Mouse (Mus musculus) forebrain, embryonic 16.5 days (tissue): ENCODE measurements around the gene 4930544D05Rik. TPM values are rescaled to one million over a fixed set of nuclear protein-coding genes. Genes with fewer than 3 reads are reported as not detected.

Source experiments
- ATAC-seq: fragments of 200-750 bp; cut with Nextera tagmentation; 2 replicates; pipeline ENCODE4 v1.8.0; 2017; ENCODE audit warnings: mild to moderate bottlenecking, moderate library complexity
- H3K27ac ChIP-seq: fragments of 300-500 bp; sonication (generic); 2 replicates; pipeline ENCODE4 v1.5.1; 2014; ENCODE audit warnings: low read length, control low read depth
- H3K27me3 ChIP-seq: fragments of 300-500 bp; sonication (generic); replicated peaks from 2 replicates; pipeline ENCODE4 v1.6.1; 2014; ENCODE audit warnings: low read length; ENCODE audit not compliant: control insufficient read depth, insufficient read depth
- H3K36me3 ChIP-seq: fragments of 300-500 bp; sonication (generic); 2 replicates; pipeline ENCODE4 v1.6.1; 2014; ENCODE audit not compliant: control insufficient read depth, insufficient read depth
- H3K4me1 ChIP-seq: fragments of 300-500 bp; sonication (generic); replicated peaks from 2 replicates; pipeline ENCODE4 v1.6.1; 2014; ENCODE audit warnings: low read length; ENCODE audit not compliant: control insufficient read depth, insufficient read depth
- H3K4me2 ChIP-seq: fragments of 300-500 bp; sonication (generic); 2 replicates; pipeline ENCODE4 v1.6.1; 2014; ENCODE audit warnings: mild to moderate bottlenecking, low read length, control low read depth
- H3K4me3 ChIP-seq: fragments of 300-500 bp; sonication (generic); replicated peaks from 2 replicates; pipeline ENCODE4 v1.5.1; 2014; ENCODE audit warnings: mild to moderate bottlenecking, low read length, control low read depth
- H3K9ac ChIP-seq: fragments of 300-500 bp; sonication (generic); replicated peaks from 2 replicates; pipeline ENCODE4 v1.6.1; 2014; ENCODE audit warnings: low read depth, low read length, control low read depth
- H3K9me3 ChIP-seq: fragments of 300-500 bp; sonication (generic); 2 replicates; pipeline ENCODE4 v1.6.1; 2016; ENCODE audit warnings: low read length; ENCODE audit not compliant: control insufficient read depth
- WGBS: fragments of 180-500 bp; shearing (Covaris S2); extraction: QIAGEN DNeasy Blood & Tissue Kit; methylation state at CpG from one replicate; pipeline ENCODE4 v1.1.7; 2014; 5-methylcytosine and 5-hydroxymethylcytosine counted together
- polyA plus RNA-seq: library from polyadenylated mRNA; unstranded; fragments of >200 nt; fragmentation: Nextera tagmentation; extraction: Ambion mirVana; gene quantifications from 2 replicates; pipeline ENCODE4 v1.2.1, GENCODE M21; 2015

Gene 4930544D05Rik
- polyA plus RNA-seq, 1 experiment from 2014 or later = not detected

GRCm38 (mm10) chr11:70580358-70580720 lies 35.3 kb upstream of the 4930544D05Rik start:
- H3K27me3 ChIP-seq = no peaks in the 10 kb centered on the region
- no peak overlapping the region for H3K27ac ChIP-seq
- ATAC-seq = no peak
- H3K9ac ChIP-seq = no peak overlapping the region
- no peak overlapping the region for H3K4me2 ChIP-seq
- WGBS = 51% methylated on average over 5 of the region's 5 CpGs
- no peak overlapping the region for H3K4me3 ChIP-seq
- no peaks in the 10 kb centered on the region for H3K36me3 ChIP-seq
- peaks cover 23% of the 10 kb centered on the region for H3K4me1 ChIP-seq
- H3K9me3 ChIP-seq = no peaks in the 10 kb centered on the region

GRCm38 (mm10) chr11:70580921-70581320 lies 34.7 kb upstream of the 4930544D05Rik start:
- Histone ChIP-seq H3K4me1 (peaks cover 29% of the 10 kb centered on the region), H3K27ac (no peak overlapping the region), H3K9ac (no peak overlapping the region), H3K27me3 (no peaks in the 10 kb centered on the region), H3K36me3 (no peaks in the 10 kb centered on the region), H3K4me2 (no peak overlapping the region), H3K4me3 (no peak overlapping the region), H3K9me3 (no peaks in the 10 kb centered on the region)
- no peak for ATAC-seq
- 74% methylated on average over 3 of the region's 3 CpGs for WGBS

GRCm38 (mm10) chr11:70582196-70582595 lies 33.5 kb upstream of the 4930544D05Rik start:
- no peak overlapping the region for H3K4me3 ChIP-seq
- WGBS = 71% methylated on average over 3 of the region's 3 CpGs
- H3K36me3 ChIP-seq = no peaks in the 10 kb centered on the region
- no peak overlapping the region for H3K9ac ChIP-seq
- no peaks in the 10 kb centered on the region for H3K27me3 ChIP-seq
- H3K4me2 ChIP-seq = no peak overlapping the region
- no peak overlapping the region for H3K27ac ChIP-seq
- H3K9me3 ChIP-seq = no peaks in the 10 kb centered on the region
- H3K4me1 ChIP-seq = peaks cover 29% of the 10 kb centered on the region
- no peak for ATAC-seq

GRCm38 (mm10) chr11:70583022-70583714 lies 32.5 kb upstream of the 4930544D05Rik start:
- no peak overlapping the region for H3K4me2 ChIP-seq
- no peak overlapping the region for H3K27ac ChIP-seq
- H3K4me1 ChIP-seq = peaks cover 20% of the 10 kb centered on the region
- H3K36me3 ChIP-seq = no peaks in the 10 kb centered on the region
- H3K27me3 ChIP-seq = no peaks in the 10 kb centered on the region
- H3K9me3 ChIP-seq = no peaks in the 10 kb centered on the region
- no peak for ATAC-seq
- no peak overlapping the region for H3K4me3 ChIP-seq
- 69% methylated on average over 6 of the region's 6 CpGs for WGBS
- H3K9ac ChIP-seq = no peak overlapping the region

- peaks cover 18% of the 10 kb centered on the region for H3K4me1 ChIP-seq
- H3K27ac ChIP-seq = no peak overlapping the region
- no peaks in the 10 kb centered on the region for H3K9me3 ChIP-seq
- H3K4me2 ChIP-seq = no peak overlapping the region
- H3K4me3 ChIP-seq = no peak overlapping the region
- no peaks in the 10 kb centered on the region for H3K27me3 ChIP-seq
- WGBS = 87% methylated on average over 7 of the region's 7 CpGs
- H3K9ac ChIP-seq = no peak overlapping the region
- no peak for ATAC-seq
- H3K36me3 ChIP-seq = no peaks in the 10 kb centered on the region
Measured at GRCm38 (mm10) chr11:70583775-70584174, 31.9 kb upstream of the 4930544D05Rik start.

- Histone ChIP-seq H3K4me2 (no peak overlapping the region), H3K9me3 (no peaks in the 10 kb centered on the region), H3K27me3 (no peaks in the 10 kb centered on the region), H3K9ac (no peak overlapping the region), H3K27ac (no peak overlapping the region), H3K4me1 (peaks cover 14% of the 10 kb centered on the region), H3K36me3 (no peaks in the 10 kb centered on the region), H3K4me3 (no peak overlapping the region)
- 38% methylated on average over 7 of the region's 7 CpGs for WGBS
- no peak for ATAC-seq
Measured at GRCm38 (mm10) chr11:70585457-70585856, 30.2 kb upstream of the 4930544D05Rik start.

GRCm38 (mm10) chr11:70586261-70586660 lies 29.4 kb upstream of the 4930544D05Rik start:
- Histone ChIP-seq H3K4me2 (no peak overlapping the region), H3K27ac (no peak overlapping the region), H3K27me3 (no peaks in the 10 kb centered on the region), H3K9ac (no peak overlapping the region), H3K36me3 (no peaks in the 10 kb centered on the region), H3K4me1 (peaks cover 11% of the 10 kb centered on the region), H3K4me3 (no peak overlapping the region), H3K9me3 (no peaks in the 10 kb centered on the region)
- 95% methylated on average over 3 of the region's 3 CpGs for WGBS
- ATAC-seq = no peak

GRCm38 (mm10) chr11:70586954-70587353 lies 28.7 kb upstream of the 4930544D05Rik start:
- Histone ChIP-seq H3K4me1 (peaks cover 14% of the 10 kb centered on the region), H3K9me3 (no peaks in the 10 kb centered on the region), H3K36me3 (no peaks in the 10 kb centered on the region), H3K27me3 (no peaks in the 10 kb centered on the region), H3K9ac (no peak overlapping the region), H3K27ac (no peak overlapping the region), H3K4me3 (no peak overlapping the region), H3K4me2 (no peak overlapping the region)
- ATAC-seq = no peak
- 79% methylated on average over 5 of the region's 5 CpGs for WGBS

GRCm38 (mm10) chr11:70591733-70592132 lies 23.9 kb upstream of the 4930544D05Rik start:
- ATAC-seq = no peak
- H3K4me2 ChIP-seq = no peak overlapping the region
- no peak overlapping the region for H3K9ac ChIP-seq
- no peak overlapping the region for H3K27ac ChIP-seq
- no peak overlapping the region for H3K4me3 ChIP-seq
- no peaks in the 10 kb centered on the region for H3K36me3 ChIP-seq
- 90% methylated on average over 1 of the region's 1 CpGs for WGBS
- 0 out of 2 replicates have a peak, but pooled peaks cover 2% of the 10 kb centered on the region for H3K4me1 ChIP-seq
- H3K9me3 ChIP-seq = no peaks in the 10 kb centered on the region
- no peaks in the 10 kb centered on the region for H3K27me3 ChIP-seq
